Mouse (Mus musculus) spleen, postnatal 4 days (tissue): ENCODE results near the gene Kcnv2.

Source experiments
- DNase-seq, 2 experiments: peaks; one replicate each; pipeline ENCODE4 v3.0.0; 2022; ENCODE audit warnings: low spot score in 2 of 2

The Kcnv2 gene

GRCm38 (mm10) chr19:27364521-27364931 is 42.1 kb downstream of the Kcnv2 start:
- DNase-seq: no peak

- DNase-seq: peak in 1 of 2 experiments; percentile 48
Observed at GRCm38 (mm10) chr19:27366113-27366746, 43.8 kb downstream of the Kcnv2 start.

GRCm38 (mm10) chr19:27369461-27370135 is 47.2 kb downstream of the Kcnv2 start:
- DNase-seq: no peak

- no peak for DNase-seq
Observed at GRCm38 (mm10) chr19:27370174-27370573, 47.8 kb downstream of the Kcnv2 start.

GRCm38 (mm10) chr19:27370784-27371183 is 48.4 kb downstream of the Kcnv2 start:
- no peak for DNase-seq

GRCm38 (mm10) chr19:27379712-27380401 is 57.5 kb downstream of the Kcnv2 start:
- no peak for DNase-seq

- DNase-seq: no peak
Observed at GRCm38 (mm10) chr19:27382131-27382530, 59.7 kb downstream of the Kcnv2 start.

- no peak for DNase-seq
Observed at GRCm38 (mm10) chr19:27383266-27383665, 60.9 kb downstream of the Kcnv2 start.

- no peak for DNase-seq
Observed at GRCm38 (mm10) chr19:27385304-27385703, 62.9 kb downstream of the Kcnv2 start.
